Mouse (Mus musculus): ENCODE data around the gene Nr4a3.

The Nr4a3 gene

GRCm38 (mm10) chr4:48050442-48050841, 5.5 kb downstream of the Nr4a3 start:
- DNase-seq (ENCODE audit: low spot score) = no peak

- no peak for DNase-seq (ENCODE audit: low spot score)
These were observed 6.2 kb downstream of the Nr4a3 start for GRCm38 (mm10) chr4:48051086-48051673.

- DNase-seq (ENCODE audit: low spot score) = no peak
These were observed 6.7 kb downstream of the Nr4a3 start for GRCm38 (mm10) chr4:48051674-48052121.

GRCm38 (mm10) chr4:48061716-48062115, 16.8 kb downstream of the Nr4a3 start:
- DNase-seq (ENCODE audit: low spot score) = no peak

GRCm38 (mm10) chr4:48064311-48064710, 19.4 kb downstream of the Nr4a3 start:
- no peak for DNase-seq (ENCODE audit: low spot score)

- no peak for DNase-seq (ENCODE audit: low spot score)
These were observed 21.7 kb downstream of the Nr4a3 start for GRCm38 (mm10) chr4:48066676-48067075.

GRCm38 (mm10) chr4:48069111-48069510, 24.2 kb downstream of the Nr4a3 start:
- DNase-seq (ENCODE audit: low spot score) = no peak

- no peak for DNase-seq (ENCODE audit: low spot score)
These were observed 27.1 kb downstream of the Nr4a3 start for GRCm38 (mm10) chr4:48072006-48072405.

- DNase-seq (ENCODE audit: low spot score) = no peak
These were observed 28.4 kb downstream of the Nr4a3 start for GRCm38 (mm10) chr4:48073325-48073724.

GRCm38 (mm10) chr4:48074451-48075240, 29.7 kb downstream of the Nr4a3 start:
- no peak for DNase-seq (ENCODE audit: low spot score)

GRCm38 (mm10) chr4:48076693-48077471, 31.9 kb downstream of the Nr4a3 start:
- DNase-seq (ENCODE audit: low spot score) = no peak

- DNase-seq (ENCODE audit: low spot score) = no peak
These were observed 33.3 kb downstream of the Nr4a3 start for GRCm38 (mm10) chr4:48078213-48078612.

- no peak for DNase-seq (ENCODE audit: low spot score)
These were observed 34.5 kb downstream of the Nr4a3 start for GRCm38 (mm10) chr4:48079285-48080039.

- DNase-seq (ENCODE audit: low spot score) = no peak
These were observed 38.5 kb downstream of the Nr4a3 start for GRCm38 (mm10) chr4:48083452-48083851.

- DNase-seq (ENCODE audit: low spot score) = no peak
These were observed 41.7 kb downstream of the Nr4a3 start for GRCm38 (mm10) chr4:48086609-48087008.

GRCm38 (mm10) chr4:48087497-48087896, 42.5 kb downstream of the Nr4a3 start:
- DNase-seq (ENCODE audit: low spot score) = no peak

GRCm38 (mm10) chr4:48093221-48093620, 48.3 kb downstream of the Nr4a3 start:
- DNase-seq (ENCODE audit: low spot score) = no peak

- DNase-seq (ENCODE audit: low spot score) = no peak
These were observed 55.3 kb downstream of the Nr4a3 start for GRCm38 (mm10) chr4:48100217-48100616.

- DNase-seq (ENCODE audit: low spot score) = no peak
These were observed 57.0 kb downstream of the Nr4a3 start for GRCm38 (mm10) chr4:48101981-48102380.

GRCm38 (mm10) chr4:48105387-48105786, 60.4 kb downstream of the Nr4a3 start:
- DNase-seq (ENCODE audit: low spot score) = no peak

GRCm38 (mm10) chr4:48107086-48107485, 62.1 kb downstream of the Nr4a3 start:
- DNase-seq (ENCODE audit: low spot score) = no peak

GRCm38 (mm10) chr4:48108591-48108990, 63.6 kb downstream of the Nr4a3 start:
- DNase-seq (ENCODE audit: low spot score) = no peak

Measured in ovary, postnatal 14 days (tissue).